Mouse (Mus musculus) right cerebral cortex, adult 2 months (tissue): Measurements from ENCODE around the gene Gm45717.
A peak's percentile ranks its signal among the peaks of the same experiment; 100 is the strongest.
"Not testable (repeated sequence)": the region's sequence is repeated elsewhere in the genome, so short reads cannot be mapped to it uniquely, and the experiment has no call there.

Experiments
- DNase-seq, 2 experiments: peaks; one replicate each; pipeline ENCODE4 v3.0.0; 2021 to 2022; ENCODE audit warnings: low spot score in 2 of 2

The Gm45717 gene

DNA sequence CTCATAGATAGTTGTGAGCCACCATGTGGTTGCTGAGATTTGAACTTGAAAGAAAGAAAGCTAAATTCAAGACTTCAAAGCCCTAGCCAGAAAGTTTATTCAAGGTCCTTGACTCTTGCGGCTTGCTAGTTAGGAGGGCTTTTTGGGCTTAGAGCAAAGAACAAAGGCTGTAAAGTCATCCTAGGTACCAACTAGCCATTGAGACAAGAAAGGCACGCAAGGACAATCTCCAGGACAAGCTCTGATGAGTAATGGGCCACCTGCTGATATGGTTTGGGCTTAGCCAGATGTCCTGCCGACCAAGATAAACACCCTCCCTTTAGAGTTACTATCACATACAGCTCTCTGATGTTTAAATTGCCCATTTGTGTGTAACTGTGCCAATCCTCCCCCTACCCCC, 13.0 kb upstream of the Gm45717 start:
- DNase-seq: not testable (repeated sequence)

DNA sequence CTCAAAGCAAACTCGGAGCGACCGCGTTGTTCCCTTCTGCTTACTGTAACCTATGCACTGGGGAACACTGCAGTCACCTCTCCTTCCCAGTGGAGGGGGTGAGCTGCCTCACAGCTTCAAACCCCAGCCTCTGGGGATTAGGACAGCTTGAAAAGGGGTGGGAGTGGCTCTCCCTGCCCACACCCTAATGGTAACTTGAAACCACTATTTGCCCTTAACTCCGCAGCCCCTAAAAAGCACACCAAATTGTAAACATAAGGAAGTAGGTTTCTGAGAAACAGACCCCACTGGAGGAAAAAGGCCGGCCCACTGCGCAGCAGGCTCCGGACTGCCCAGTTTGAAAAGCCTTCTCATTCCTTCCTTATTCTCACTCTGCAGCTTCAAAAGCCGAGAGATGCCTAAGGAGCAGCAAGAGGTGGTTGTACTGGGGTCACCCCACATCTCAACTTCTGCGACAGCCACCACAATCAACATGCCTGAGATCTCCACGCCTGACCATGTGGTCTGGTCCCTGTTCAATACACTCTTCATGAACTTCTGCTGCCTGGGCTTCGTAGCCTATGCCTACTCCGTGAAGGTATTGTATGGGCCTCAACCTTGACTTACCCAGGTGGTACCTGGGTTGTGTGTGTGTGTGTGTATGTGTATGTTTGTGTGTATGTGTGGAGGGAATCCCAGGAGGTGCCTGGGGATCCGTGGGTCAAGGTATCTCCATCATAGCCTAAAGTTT, 12.3 kb upstream of the Gm45717 start:
- DNase-seq: no peak

- no peak for DNase-seq
These were observed 11.2 kb upstream of the Gm45717 start, which contains the start of gene Ifitm1 for GRCm38 (mm10) chr7:140966921-140967320. TSS of gene Ifitm1 (plus strand) at chr7:140967221.

DNA sequence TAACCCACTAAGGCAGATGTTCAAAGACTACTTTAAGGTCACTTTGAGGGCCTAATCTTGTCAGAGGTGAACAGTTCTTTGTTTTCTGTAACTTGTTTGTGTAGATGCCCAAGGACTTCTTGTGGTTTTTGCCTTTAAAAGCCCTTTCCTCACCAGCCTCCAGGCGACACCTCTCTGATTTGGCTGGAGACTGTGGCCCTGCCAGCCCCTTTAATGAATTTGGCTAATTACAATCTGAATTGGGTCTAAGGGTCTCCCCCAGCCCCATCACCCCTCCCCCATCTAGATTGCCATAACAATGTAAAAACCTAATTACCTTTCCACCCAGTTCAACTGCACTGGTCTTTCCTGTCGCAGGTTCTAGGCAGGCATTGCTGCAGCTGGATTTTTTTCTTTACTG, 7.0 kb upstream of the Gm45717 start:
- DNase-seq: no peak

DNA sequence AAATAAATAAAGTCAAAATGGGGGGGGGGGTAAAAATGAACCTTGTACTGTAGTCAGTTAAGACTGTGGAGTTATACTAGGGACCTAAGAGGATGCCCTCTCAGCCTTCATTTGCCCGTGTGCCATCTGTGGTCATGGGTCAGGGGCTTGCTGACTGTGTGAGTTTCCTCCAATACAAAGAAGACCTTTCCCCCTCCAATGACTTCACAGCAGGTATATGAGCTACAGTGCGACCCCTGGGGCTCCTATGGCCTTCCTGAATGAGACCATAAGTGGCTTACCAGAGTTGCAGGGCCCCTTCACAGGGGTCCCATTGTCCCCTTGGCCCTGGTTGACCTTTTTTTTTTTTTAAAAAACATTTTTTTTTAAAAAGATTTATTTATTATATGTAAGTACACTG, 5.7 kb upstream of the Gm45717 start:
- no peak for DNase-seq

DNA sequence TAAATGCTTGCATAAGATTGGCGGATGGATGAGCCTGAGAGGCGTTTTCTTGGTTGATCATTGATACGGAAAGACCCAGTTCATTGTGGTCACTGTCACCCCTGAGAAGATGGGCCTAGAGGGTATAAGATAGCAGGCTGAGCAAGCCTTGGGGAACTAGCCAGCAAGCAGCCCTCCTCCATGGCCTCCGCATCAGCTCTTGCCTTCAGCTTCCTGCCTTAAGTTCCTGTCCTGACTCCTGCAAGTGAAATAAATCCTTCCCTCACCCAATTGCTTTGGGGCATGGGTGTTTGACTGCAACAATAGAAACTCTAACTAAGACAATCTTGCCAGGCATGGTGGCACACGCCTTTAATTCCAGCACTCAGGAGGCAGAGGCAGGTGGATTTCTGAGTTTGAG, 4.3 kb upstream of the Gm45717 start:
- no peak for DNase-seq

DNA sequence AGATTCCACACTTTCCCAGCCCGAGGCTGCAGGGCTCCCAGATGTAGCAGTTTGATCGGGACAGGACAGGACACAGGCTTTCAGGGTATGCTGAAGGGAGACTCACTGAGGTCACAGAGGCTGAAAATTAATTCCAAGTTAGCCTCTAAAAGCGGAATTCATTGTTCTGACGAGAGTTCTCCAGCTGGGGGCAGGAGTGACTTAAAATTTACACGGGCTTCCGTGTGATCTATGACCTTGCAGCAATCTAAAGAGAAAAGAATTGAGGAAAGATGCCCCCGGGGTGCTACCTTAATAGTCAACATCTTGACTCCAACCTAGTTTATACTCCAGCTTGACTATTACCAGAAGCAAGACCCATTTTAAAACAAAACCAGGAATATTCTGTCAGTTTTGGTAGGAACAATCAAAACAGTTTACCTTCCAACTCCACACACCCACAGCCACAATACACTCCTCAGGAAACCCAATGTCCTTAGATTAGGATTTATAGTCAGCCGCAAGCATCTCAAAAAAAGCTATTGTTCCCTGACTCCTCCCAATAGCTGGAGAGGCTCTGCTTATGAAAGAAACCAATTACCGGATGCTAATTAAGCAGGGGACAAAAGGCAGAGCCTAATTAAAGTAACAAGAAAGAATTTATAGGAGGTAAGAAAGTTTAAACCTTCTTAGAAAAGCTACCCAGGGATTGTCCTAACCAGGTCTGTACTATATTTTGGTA, 3.6 kb upstream of the Gm45717 start:
- peak; percentile 27 to 43 for DNase-seq

DNA sequence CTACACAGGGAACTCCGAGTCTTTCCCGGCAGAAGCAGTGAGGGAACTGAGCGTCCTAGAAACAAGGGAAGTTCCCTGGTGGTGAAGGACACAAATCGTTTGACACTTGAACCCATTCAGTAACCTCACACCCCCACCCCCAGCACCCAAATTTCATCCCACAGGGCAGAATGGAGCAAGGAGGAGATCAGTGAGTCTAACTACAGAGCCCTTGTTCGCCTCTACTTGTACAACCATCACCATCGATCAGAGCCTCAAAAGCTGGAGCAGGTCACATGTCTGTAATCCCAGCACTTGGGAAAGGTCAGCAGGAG, 776 bp upstream of the Gm45717 start:
- DNase-seq: no peak

DNA sequence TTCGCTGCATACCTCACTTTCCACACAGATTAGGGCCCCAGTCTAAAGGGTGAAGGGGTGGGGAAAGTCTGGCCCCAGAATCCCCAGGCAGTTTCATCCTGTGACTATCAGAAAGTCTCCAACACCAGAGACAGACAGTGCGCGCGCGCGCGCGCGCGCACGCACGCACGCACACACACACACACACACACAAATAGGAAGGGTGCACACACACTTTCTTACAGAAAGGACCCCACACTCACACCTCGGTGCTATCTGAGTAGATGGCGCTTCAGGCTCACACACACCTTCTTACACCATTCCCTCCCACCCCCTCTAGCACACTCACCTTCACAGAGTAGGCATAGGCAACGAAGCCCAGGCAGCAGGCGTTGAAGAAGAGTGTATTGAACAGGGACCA, 395 bp downstream of the Gm45717 start:
- no peak for DNase-seq

- no peak for DNase-seq
These were observed 1.0 kb downstream of the Gm45717 start for GRCm38 (mm10) chr7:140954733-140955071.

GRCm38 (mm10) chr7:140953800-140954732, 1.7 kb downstream of the Gm45717 start:
- DNase-seq: no peak

DNA sequence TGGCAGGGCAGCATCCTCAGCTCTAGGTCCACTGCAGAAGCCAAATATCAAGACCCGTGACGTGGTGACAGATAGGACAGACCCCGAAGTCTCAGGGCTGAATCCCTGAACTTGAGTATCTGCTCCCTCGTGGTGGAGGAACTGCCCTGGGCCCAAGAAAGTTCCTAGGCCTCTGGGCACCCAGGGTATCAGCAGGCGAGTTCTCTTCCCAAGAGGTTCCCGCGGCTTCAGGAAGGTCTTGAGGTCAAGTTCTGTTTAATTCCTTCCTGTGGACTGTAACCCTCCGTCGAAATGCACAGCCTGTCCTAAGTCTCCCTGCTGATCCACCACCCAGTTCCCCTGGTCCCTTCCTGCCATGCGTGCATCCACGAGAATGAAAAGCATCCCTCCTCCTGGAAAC, 2.6 kb downstream of the Gm45717 start:
- no peak for DNase-seq

- DNase-seq: no peak
These were observed 3.3 kb downstream of the Gm45717 start for GRCm38 (mm10) chr7:140952441-140952840.

DNA sequence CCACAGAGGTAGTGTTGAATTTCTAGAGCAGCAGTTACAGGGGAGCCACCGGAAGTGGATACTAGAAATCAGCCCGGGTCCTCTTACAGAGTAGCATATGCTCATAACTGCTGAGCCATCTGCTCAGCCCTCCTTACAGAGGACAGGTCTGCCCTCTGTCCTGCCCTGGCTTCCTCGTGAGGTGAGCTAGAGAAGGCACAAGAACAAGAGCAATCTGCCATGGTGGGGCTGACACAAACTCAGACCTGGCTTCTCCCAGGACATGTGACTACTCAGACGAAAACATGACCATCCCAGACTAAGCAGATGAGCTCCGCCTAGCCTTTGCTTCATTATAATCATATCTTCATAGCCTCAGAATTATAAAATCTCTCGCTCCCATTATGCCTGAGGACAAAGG, 4.0 kb downstream of the Gm45717 start:
- DNase-seq: no peak

DNA sequence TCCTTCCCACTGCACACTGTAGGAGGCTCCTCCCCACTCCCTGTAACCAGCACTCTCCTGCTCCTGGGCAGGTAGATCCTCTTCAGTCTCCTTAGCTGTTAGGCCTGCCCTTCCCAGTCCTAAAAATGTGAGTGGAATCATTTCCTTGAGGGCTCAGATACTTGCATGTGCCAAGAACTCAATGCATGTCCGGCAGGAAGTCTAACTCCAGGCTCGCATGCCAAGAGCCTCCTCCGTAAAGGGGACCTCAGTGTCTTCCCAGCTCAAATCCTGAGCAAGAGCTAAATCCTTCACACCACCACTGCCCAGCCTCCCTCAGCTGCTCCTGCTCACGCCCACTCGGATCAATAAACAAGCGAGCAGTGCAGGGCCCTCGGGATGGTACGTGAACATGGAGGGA, 4.7 kb downstream of the Gm45717 start:
- no peak for DNase-seq

GRCm38 (mm10) chr7:140949824-140950530, 5.8 kb downstream of the Gm45717 start, which contains the start of gene Ifitm5:
TSS of gene Ifitm5 (minus strand) at chr7:140950291.
- no peak for DNase-seq

- DNase-seq: no peak
These were observed 6.5 kb downstream of the Gm45717 start for GRCm38 (mm10) chr7:140949255-140949654.

DNA sequence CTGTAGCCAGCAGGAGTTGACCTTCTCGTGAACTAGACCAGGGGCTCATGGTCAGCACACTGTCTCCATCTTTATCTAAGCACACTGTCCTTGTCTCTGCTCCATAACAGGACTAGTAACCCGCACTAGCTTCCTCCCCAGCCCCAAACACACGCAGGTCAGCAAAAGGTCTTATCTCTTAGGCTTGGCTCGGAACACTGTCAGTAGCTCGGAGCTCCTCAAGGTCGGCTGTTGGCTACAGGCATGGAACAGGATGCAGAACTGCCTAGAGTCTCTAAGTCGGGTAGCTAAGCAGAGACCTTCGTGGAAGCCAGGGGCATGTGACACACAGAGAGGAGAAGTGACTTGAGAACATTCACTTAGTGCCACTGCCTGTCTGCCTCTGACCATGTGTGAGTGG, 7.6 kb downstream of the Gm45717 start:
- no peak for DNase-seq

DNA sequence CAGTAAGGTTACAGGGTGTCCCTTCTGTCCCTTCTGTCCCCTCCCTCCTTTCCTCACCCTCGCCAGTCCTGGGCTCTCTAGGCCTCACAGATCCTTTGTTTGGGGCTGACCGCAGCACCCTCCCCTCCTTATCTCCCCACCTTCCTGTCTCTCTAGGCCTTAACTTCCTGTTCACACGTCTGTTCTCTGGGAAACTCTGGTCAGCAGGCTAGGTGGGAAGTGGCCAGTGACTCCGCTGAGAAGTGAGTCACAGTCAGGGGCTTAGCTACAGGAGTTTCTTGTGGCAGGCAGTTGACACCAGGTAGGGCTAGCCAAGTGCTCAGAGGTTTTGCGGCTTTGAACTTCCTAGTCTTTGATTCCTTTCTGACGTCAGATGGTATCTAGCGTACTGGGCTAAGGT, 8.8 kb downstream of the Gm45717 start:
- no peak for DNase-seq

DNA sequence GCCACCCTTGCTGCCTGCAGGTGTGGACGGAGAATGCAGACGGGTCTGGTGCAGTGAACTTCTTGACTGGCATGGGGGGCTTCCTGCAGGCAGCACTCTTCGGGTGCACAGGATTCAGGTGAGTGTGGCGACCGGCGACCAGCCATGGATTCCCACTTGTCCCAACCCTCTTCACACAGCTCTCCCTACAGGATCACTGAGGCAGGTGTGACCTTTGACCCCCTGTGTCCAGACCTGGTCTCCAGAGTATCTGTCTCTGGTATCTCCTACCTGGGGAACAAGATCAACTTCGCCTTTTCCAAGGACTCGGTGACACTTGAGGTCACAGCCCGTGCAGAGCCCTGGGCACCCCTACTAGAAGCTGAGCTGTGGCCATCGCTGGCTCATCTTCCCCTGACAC, 9.4 kb downstream of the Gm45717 start:
- no peak for DNase-seq

DNA sequence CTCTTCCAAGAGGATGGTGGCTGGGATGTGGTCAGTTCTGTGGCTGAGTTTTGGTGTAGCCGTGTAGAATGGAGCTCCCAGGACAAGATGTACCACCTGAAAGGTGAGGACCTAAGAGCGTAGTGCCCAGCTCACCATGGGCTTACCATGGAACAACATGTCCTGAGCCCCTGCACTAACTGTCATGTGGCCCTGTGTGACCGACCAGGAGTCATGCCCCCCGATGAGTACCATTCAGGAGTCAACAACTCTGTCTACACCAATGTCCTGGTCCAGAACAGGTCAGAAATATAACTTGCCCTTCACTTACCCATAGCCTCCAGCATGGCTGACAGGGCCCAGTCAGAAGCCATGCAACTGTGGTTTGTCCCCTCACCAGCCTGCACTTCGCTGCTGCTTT, 10.5 kb downstream of the Gm45717 start:
- DNase-seq: no peak

GRCm38 (mm10) chr7:140944236-140944635, 11.5 kb downstream of the Gm45717 start:
- no peak for DNase-seq
